ENCODE assay signal across 27 mouse cellular contexts in genomic region chr5:89077711-89078110, GRCm38 (mm10).
A peak's percentile ranks its signal among the peaks of the same experiment; 100 is the strongest.
DNase-seq lines count a peak whose midpoint lies in the region; ATAC-seq and TF ChIP-seq lines count a peak whose summit lies in the region.
"Had no signal": no experiment of that assay in that cellular context is flagged by ENCODE, and none has a peak within 500 bp of the region (broad histone marks: within the 10 kb centered on the region; RNA-seq: fewer than 3 reads in every experiment).

No protein-coding gene starts in this region.

- DNase-seq in kidney, adult 2 months: no peak
- no peak for DNase-seq in kidney, postnatal 10 days
- no peak for DNase-seq in lung, postnatal 4 days
- peak; percentile 10 for DNase-seq in NIH3T3 (ENCODE audit: low read depth)
- no peak for DNase-seq in embryonic facial prominence, embryonic 10.5 days (ENCODE audit: low spot score)
- DNase-seq: adrenal gland, adult 2 months; adrenal gland, postnatal 14 days; B cell, adult 2 months; cerebellum, adult 11 months; cerebellum, adult 2 months; cerebellum, adult 9-11 months; cerebellum, postnatal 25 days; gastrocnemius, postnatal 10 days; gastrocnemius, postnatal 36 days; heart, postnatal 36 days had no signal

- H3K9ac ChIP-seq in lung, embryonic 16.5 days (ENCODE audit: low read length): no peak overlapping the region
- H3K9ac ChIP-seq: embryonic facial prominence, embryonic 13.5 days; forebrain, embryonic 13.5 days; hindbrain, embryonic 13.5 days had no signal

- no peak for TF ChIP-seq CTCF in kidney, adult 2 months (conservative IDR thresholded peaks at IDR 0.05; ENCODE audit: insufficient read depth, insufficient read length, low read depth, low read length)

- no peak for TF ChIP-seq POLR2A in kidney, adult 2 months (IDR thresholded peaks at IDR 0.05; ENCODE audit: low read depth, low read length)

- no peak overlapping the region for H3K4me3 ChIP-seq in kidney, adult 2 months (ENCODE audit: insufficient read depth, low read depth, low read length)
- no peak overlapping the region for H3K4me3 ChIP-seq in lung, embryonic 16.5 days (ENCODE audit: low read length)
- H3K4me3 ChIP-seq in embryonic facial prominence, embryonic 10.5 days: no peak overlapping the region
- H3K4me3 ChIP-seq: embryonic facial prominence, embryonic 13.5 days; erythroblast, embryonic 14.5 days; forebrain, embryonic 10.5 days; forebrain, embryonic 13.5 days; hindbrain, embryonic 10.5 days; hindbrain, embryonic 13.5 days had no signal

- no peaks in the 10 kb centered on the region for H3K9me3 ChIP-seq in lung, embryonic 16.5 days (ENCODE audit: control insufficient read depth, low read length)
- no peaks in the 10 kb centered on the region for H3K9me3 ChIP-seq in embryonic facial prominence, embryonic 10.5 days
- H3K9me3 ChIP-seq: embryonic facial prominence, embryonic 13.5 days; forebrain, embryonic 10.5 days; forebrain, embryonic 13.5 days; hindbrain, embryonic 10.5 days; hindbrain, embryonic 13.5 days had no signal

- H3K4me2 ChIP-seq in lung, embryonic 16.5 days (ENCODE audit: low read depth, low read length): no peak overlapping the region
- H3K4me2 ChIP-seq: embryonic facial prominence, embryonic 13.5 days; forebrain, embryonic 13.5 days; heart, embryonic 11.5 days; hindbrain, embryonic 13.5 days had no signal

- no peaks in the 10 kb centered on the region; the same call in 1 of the 2 replicates for H3K36me3 ChIP-seq in kidney, adult 2 months (ENCODE audit: control insufficient read depth, insufficient read depth, low read length)
- H3K36me3 ChIP-seq in lung, embryonic 16.5 days (ENCODE audit: control insufficient read depth, insufficient read depth, low read length): no peaks in the 10 kb centered on the region
- H3K36me3 ChIP-seq in embryonic facial prominence, embryonic 10.5 days (replicated peaks): no peaks in the 10 kb centered on the region
- H3K36me3 ChIP-seq: embryonic facial prominence, embryonic 13.5 days; forebrain, embryonic 10.5 days; G1E; hindbrain, embryonic 10.5 days; hindbrain, embryonic 13.5 days had no signal

- H3K27ac ChIP-seq in kidney, adult 2 months (ENCODE audit: insufficient read depth, low read depth, low read length): 0 out of 2 replicates have a peak overlapping the region, but pooled peaks have one; percentile 3
- no peak overlapping the region for H3K27ac ChIP-seq in lung, embryonic 16.5 days (ENCODE audit: low read length)
- H3K27ac ChIP-seq in embryonic facial prominence, embryonic 10.5 days (replicated peaks): no peak overlapping the region
- H3K27ac ChIP-seq: embryonic facial prominence, embryonic 13.5 days; forebrain, embryonic 10.5 days; forebrain, embryonic 13.5 days; hindbrain, embryonic 10.5 days; hindbrain, embryonic 13.5 days had no signal

- WGBS in kidney, adult 2 months: 51% methylated on average over 1 of the region's 1 CpGs
- WGBS in lung, embryonic 16.5 days: 42% methylated on average over 1 of the region's 1 CpGs
- WGBS in embryonic facial prominence, embryonic 10.5 days: 78% methylated on average over 1 of the region's 1 CpGs

- H3K4me1 ChIP-seq in kidney, adult 2 months (ENCODE audit: control insufficient read depth, insufficient read depth, low read length): peaks cover 19% of the 10 kb centered on the region; the same call in 1 of the 2 replicates
- peaks cover 2% of the 10 kb centered on the region; the same call in 1 of the 2 replicates for H3K4me1 ChIP-seq in lung, embryonic 16.5 days (replicated peaks; ENCODE audit: control insufficient read depth, insufficient read depth, low read length)
- no peaks in the 10 kb centered on the region for H3K4me1 ChIP-seq in embryonic facial prominence, embryonic 10.5 days
- H3K4me1 ChIP-seq: embryonic facial prominence, embryonic 13.5 days; forebrain, embryonic 13.5 days; hindbrain, embryonic 10.5 days; hindbrain, embryonic 13.5 days had no signal

- ATAC-seq in lung, embryonic 16.5 days (ENCODE audit: low read depth): peak; percentile 36; the same call in 1 of the 2 replicates
- ATAC-seq: forebrain, embryonic 13.5 days; forebrain, embryonic 16.5 days; hindbrain, embryonic 16.5 days had no signal

- H3K27me3 ChIP-seq in kidney, adult 2 months (replicated peaks; ENCODE audit: control insufficient read depth, insufficient read depth, low read length): no peaks in the 10 kb centered on the region
- H3K27me3 ChIP-seq in lung, embryonic 16.5 days (ENCODE audit: control insufficient read depth, insufficient read depth, low read depth, low read length): no peaks in the 10 kb centered on the region
- no peaks in the 10 kb centered on the region for H3K27me3 ChIP-seq in embryonic facial prominence, embryonic 10.5 days (replicated peaks; ENCODE audit: low read depth, poor library complexity, severe bottlenecking)
- H3K27me3 ChIP-seq: CH12.LX; embryonic facial prominence, embryonic 13.5 days; forebrain, embryonic 13.5 days; hindbrain, embryonic 13.5 days had no signal
